Mouse (Mus musculus): ENCODE results near the gene Fetub.
"Not testable (repeated sequence)": the region's sequence is repeated elsewhere in the genome, so short reads cannot be mapped to it uniquely, and the experiment has no call there.

Fetub gene

DNA sequence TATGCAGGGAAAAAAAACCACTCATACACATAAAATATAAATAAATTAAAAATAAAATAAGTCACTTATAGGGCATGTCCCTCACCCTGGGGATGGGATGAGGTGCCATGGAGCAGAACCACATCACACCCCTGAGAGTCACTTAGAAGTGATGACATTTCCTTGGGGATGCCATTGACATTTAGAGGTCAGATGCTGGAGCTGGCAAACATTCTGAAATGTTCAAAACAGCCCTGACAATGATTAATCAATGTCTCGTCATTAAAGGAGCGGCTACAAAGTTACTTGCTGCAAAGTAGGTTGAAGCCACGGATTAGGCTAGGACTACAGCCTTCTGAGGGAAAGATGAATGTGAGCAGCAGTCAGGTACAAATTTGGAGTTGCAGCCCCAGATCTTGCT is 16.8 kb upstream of the Fetub start:
- in situ Hi-C loops (cut with MboI, MseI), result no loop called here

DNA sequence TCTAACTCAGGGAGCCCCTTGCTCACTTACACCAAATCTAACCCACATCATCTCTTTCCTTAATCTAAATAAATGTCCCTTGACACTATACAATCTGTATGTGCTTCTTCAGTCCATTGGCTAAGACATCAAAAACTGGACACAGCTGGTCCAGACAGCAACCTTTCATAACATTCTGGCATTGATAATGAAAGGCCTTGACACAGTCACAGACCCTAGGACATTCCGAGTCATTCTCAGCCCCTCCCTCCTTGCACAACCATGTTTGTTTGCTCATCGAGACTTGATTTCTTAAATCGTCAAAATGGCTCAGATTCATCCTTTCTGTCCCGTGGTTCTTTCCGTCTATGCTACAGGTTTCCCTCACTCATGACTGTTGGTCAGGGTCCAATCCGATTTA is 8.8 kb upstream of the Fetub start:
- in situ Hi-C loops (cut with MboI, MseI), result no loop called here

DNA sequence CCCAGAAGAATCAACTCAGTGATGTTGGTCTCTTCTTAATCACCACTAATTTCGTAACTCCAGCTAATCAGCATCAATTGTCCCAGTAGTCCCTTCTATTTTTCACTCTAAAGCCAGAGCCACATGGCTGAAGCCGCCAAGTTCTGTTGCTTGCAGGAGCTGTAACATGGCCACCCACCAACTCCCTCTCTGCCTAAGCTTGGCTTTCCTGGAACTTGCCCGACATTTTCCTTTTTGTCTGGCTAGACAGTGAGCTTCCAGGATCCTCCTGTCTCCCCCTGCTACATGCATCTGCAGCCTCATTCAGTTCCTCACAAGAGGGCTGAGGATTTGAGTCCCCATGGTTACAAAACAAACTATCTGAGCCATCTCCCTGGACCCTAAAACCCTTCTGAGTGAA is 6.1 kb upstream of the Fetub start:
- in situ Hi-C loops (cut with MboI, MseI), result no loop called here

DNA sequence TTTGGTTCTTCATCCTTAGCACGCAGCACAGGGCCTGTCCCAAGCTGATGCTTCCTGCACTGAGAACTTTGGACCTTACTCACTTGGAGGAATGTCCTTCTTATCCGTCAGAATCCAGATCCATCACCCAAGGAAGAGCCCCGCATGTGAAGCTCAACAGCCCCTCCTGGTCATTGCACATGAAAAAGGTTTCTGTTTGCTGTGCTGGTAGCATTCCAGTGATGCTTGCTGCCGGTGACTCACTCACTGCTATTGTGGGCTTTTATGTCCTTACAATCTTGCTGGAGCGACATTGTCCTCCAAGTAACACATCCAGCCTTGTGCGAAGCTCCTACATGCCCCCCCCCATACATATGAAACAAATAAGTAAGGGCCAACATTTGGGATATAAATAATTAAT is 5.2 kb upstream of the Fetub start:
- in situ Hi-C loops (cut with MboI, MseI), result no loop called here

- in situ Hi-C loops (cut with MboI, MseI), result no loop called here
These were observed 3.9 kb upstream of the Fetub start for GRCm38 (mm10) chr16:22914276-22914675.

DNA sequence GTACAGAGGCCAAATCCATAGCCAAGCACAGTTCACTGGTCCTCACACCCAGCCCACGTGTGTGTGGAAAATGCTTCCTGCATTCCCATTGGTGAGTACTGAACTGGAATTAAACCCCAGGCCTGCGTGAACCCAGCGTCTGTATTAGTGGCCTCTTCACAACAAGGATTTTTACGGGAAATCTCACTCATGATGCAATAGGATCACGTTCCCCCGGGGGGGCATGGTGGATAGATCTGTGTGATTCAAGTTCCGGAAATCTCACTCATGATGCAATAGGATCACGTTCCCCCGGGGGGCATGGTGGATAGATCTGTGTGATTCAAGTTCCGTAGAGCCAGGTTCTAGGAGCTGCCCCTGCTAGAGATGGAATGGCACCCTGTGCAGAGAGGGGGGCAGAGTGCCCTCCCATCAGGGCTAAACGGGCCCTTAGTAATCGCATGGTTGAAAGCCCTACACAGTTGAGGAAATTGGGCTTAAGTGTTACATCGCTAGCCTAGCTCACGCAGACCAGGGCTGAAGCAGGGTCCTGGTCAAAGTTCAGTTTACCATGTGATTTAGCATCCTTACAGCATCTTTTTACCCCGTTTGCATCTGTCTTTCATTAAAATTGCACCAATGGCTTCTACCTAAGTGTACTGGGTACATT is 654 bp downstream of the Fetub start:
- in situ Hi-C loops (cut with MboI, MseI), result no loop called here

DNA sequence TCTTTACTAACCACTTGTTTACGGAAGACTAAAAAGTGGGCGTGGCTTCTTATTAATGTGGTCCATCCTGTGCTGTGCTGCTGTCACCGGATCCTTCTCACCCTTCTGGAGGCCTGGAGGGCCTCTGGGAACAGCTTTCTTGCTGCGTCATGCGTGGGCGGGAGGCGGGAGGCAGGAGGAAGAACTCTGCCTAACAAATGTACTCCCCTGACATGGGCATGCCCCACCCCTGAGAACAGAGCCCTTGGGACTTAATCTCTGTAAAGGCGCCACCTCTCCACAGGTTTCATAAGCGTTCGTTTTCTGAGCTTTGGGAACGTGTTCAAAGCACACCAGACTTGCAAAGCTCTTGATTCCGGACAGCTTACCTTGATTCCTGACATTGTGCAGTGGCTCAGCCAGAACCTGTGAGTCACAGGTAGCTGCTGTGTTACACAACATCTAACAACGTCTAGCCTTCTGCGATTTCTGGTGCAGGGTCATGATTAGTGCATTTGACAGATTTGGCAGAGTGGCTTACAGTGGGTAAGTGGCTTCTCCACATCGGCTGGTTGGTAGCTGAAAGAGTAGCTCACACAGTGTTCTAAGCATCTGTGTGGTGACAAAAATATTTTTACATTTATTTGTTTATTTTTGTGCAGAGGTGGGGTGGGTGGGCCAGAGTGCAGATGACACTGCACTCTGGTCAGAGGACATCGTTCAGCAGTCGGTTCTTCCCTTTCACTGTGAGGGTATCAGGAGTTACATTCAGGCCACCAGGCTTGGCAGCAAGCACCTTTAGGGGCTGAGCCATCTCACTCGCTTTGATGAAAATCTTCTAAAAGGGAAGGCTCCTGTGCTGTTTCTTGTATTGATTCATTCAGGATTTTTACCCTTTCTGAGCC is 2.1 kb downstream of the Fetub start:
- in situ Hi-C loops (cut with MboI, MseI), result no loop called here

GRCm38 (mm10) chr16:22921761-22922160 is 3.6 kb downstream of the Fetub start:
- in situ Hi-C loops (cut with MboI, MseI), result no loop called here

DNA sequence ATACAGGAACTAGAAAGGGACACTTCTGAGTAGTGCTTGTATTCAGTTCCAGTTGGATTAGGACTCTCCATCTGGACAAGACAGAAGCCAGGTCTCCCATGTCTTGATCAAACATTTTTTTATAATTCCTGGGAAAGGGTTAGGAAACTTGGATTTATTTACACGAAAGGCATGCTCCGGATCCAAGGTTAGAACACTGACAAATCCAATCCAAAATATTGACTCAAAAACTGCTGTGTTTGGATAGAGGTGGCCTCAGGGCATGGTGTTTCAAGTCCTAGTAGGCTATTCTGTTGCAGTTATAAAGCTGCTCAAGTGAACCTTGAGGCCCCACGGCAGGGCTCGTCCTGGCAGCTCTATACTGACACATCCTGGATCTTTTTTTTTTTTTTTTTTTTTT is 4.3 kb downstream of the Fetub start:
- in situ Hi-C loops (cut with MboI, MseI), result no loop called here

DNA sequence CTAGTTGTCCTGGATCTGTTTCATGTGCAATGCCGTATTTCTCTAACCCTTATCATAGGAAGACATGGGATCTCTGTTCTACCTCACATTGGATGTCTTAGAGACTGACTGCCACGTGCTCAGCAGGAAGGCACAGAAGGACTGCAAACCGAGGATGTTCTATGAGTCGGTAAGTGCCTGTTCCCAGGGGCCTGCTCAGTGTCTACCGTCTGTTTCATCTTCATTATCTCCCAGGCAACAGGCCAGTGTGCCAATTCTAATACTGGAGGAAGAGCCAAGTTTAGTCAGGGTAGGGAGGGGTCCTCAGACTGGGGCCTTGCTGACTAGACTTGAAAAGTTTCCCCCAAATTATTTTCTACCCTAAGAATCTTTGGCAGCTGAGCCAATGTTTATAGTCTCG is 11.4 kb downstream of the Fetub start:
- in situ Hi-C loops (cut with MboI, MseI), result no loop called here

DNA sequence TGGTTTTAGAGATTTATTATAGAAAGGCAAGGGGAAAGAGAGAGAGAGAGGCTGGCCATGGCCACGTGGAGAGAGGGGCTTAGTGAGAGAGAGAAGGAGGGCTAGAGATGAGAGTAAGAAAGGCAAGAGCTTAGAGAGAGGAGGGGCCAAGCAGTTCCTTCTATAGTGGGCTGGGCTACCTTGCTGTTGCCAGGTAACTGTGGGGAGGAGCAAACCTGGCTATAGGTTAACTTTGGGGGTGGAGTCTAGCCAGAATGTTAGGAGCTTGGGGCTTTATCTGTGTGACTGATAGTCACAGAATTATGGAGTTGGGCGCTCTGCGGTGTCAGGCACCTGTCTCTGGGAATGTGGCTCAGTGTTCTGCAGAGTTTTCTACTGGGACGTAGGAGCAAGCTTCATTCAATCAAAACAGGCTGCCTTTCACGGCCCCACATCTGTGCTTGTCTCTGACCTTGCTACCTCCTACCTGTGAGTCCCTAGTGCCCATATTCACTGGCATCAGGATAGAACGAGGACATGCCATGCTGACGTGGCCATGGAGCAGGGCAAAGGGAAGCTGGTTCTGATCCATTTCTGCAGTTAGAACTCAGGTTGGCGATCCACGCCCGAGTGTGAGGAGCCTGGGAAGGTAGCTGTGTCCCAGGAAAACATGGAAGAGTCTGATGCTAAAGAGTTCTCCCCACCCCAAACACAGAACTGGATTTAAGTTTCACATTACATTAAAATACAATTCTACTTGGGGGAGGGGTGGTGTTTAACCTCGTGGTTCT is 13.5 kb downstream of the Fetub start:
- in situ Hi-C loops (cut with MboI, MseI), result no loop called here

DNA sequence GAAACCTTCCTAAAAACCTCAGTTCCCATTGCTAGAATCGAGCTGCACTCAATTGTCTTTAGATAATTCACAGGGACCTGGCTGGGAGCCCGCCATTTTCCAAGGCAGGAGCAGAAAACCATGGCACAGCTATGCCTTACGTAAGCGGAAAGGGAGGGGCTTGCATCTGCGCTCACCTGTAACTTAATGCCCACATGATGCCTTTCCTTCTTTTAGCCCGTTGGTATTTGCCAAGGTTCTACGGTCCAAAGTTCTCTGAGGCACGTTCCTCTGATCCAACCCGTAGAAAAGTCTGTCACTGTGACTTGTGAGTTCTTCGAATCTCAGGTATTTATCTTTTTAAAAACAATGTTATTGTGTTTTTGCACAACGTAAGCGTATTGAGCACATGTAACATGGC is 19.5 kb downstream of the Fetub start:
- in situ Hi-C loops (cut with MboI, MseI), result no loop called here

- in situ Hi-C loops (cut with MboI, MseI), result no loop called here
These were observed 20.4 kb downstream of the Fetub start for GRCm38 (mm10) chr16:22938541-22938940.

DNA sequence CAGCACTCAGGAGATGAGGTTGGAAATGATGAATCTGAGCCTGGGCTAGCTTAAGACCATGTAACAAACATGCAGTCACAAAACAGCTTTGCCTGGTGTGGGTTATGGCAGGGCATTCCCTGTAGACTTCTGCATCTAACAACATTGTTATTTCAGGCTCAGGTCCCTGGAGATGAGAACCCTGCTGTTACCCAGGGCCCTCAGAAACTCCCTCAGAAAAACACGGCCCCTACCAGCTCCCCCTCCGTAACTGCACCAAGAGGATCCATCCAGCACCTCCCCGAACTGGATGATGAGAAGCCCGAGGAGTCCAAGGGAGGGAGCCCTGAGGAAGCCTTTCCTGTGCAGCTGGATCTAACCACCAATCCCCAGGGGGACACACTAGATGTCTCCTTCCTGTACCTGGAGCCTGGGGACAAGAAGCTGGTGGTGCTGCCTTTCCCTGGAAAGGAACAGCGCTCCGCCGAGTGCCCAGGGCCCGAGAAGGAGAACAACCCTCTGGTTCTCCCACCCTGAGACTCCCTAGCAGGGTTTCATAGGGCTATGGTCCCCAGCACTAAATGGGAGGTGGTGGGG is 21.1 kb downstream of the Fetub start:
- in situ Hi-C loops (cut with MboI, MseI), result no loop called here

DNA sequence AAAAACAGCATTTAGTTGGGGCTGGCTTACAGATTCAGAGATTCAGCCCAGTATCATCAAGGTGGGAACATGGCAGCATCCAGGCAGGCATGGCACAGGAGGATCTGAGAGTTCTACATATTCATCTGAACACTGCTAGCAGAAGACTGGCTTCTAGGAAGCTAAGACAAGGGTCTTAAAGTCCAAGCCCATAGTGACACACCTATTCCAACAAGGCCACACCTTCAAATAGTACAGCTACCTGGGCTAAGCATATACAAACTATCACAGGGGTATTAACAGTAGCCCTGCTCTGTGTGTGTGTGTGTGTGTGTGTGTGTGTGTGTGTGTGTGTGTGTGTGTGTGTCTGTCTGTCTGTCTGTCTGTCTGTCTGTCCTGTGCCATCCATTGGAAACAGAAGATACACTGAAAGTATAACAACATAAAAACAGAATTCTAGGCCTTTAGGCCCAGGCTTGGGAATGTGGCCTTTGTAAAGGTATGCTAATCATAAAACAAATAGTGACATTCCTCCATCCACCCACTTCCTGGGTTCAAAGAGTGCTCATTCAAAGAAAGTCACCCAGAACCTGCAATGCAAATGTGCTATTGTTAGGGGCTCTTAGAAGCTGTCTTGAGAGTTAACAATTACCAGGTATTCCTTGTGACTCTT is 23.8 kb downstream of the Fetub start:
- in situ Hi-C loops (cut with MboI, MseI), result not testable (repeated sequence)

GRCm38 (mm10) chr16:22947371-22947770 is 29.2 kb downstream of the Fetub start:
- in situ Hi-C loops (cut with MboI, MseI), result no loop called here

DNA sequence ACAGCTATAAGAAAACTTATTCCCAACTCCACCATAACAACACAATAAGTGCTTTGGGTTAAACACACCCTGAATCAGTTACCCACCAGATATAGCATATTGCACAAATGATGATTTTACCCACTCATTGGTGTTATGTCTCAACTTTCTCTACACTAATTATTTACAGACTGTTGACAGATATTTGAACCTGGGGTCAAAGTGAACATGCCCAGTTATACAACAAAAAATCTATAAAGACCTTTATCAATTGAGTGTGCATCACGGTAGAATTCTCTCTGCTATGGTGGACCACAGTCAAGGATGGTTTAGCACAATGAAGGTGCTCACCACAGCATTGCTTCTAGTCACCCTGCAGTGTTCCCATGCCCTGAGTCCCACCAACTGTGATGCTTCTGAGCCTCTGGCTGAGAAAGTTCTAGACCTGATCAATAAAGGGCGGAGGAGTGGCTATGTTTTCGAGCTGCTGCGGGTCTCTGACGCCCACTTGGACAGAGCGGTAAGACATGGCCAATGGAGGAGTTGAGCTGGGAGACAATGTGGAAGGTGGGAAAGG is 32.8 kb downstream of the Fetub start, which contains the start of gene Hrg:
Hrg (plus strand) TSS at position 233 of the 556 bp plus-strand sequence.
- in situ Hi-C loops (cut with MboI, MseI), result loop anchor here in 1 of 2 experiments (10.0 kb wide), 1 partner anchor 1984 kb away; no protein-coding TSS in a partner anchor

- in situ Hi-C loops (cut with MboI, MseI), result loop anchor here in 1 of 2 experiments (10.0 kb wide), 1 partner anchor 1982 kb away; no protein-coding TSS in a partner anchor
These were observed 34.9 kb downstream of the Fetub start for GRCm38 (mm10) chr16:22953069-22953468.

DNA sequence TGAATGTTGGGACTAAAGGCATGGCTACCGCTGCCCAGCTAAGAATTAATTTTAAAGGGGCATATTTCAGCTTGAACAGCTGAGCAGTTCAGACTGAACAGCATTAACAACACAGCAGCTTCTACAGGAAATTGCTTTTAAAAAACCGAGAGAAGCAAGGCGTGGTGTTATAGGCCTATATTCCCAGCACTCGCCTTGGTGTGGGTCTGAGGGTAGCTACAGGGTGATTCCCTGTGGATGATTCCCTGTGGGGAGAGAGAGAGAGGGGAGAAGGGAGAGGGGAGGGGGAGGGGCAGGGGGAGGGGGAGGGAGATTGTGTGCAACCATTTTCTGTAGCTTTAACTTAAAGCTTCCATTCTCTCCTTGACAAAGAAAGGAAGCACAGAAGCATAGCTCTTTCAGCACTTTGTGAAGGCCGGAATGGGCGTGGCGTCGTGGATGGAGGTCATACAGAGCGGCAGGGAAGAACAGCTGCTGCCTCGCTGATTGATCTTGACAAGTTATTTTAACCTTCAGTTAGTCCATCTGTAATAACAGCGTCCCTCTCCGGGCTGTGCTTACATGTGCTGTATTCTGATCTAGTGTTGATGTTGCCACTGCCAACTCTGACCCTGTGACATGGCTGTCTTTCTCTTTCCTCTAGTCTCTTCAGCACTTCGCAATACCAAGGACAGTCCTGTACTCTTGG is 37.4 kb downstream of the Fetub start:
- in situ Hi-C loops (cut with MboI, MseI), result loop anchor here in 1 of 2 experiments (10.0 kb wide), 1 partner anchor 1979 kb away; no protein-coding TSS in a partner anchor

GRCm38 (mm10) chr16:22956085-22956439 is 37.9 kb downstream of the Fetub start:
- in situ Hi-C loops (cut with MboI, MseI), result loop anchor here in 1 of 2 experiments (10.0 kb wide), 1 partner anchor 1979 kb away; no protein-coding TSS in a partner anchor

Data from T-helper 17 cell (primary cell).